Mouse (Mus musculus): ENCODE results near the gene Optn. TPM values are rescaled to one million over a fixed set of nuclear protein-coding genes. Genes with fewer than 3 reads are reported as not detected.

Gene Optn
- polyA plus RNA-seq, 1 experiment from 2014 or later: 5.8 TPM

DNA sequence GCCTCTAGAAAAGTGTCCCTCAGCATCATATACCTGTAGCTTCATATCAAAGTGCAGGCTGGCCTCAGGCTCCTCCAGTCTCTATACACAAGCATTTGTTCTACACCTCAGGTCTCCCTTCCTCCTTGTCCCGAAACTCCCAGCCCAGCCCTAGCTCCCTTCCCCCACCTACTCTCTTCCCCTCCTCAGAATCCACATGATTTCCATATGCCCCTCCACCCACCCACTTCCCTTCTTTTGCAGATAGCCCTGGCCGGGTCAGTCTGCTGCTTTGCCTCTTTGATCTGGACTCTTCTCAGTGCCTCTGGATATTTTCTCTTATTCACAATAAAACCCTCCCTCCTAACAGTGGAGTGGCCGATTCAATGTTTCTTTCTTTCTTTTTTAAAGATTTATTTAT, 19.5 kb downstream of the Optn start:
- DNase-seq: no peak
- WGBS: 38% methylated on average over 3 of the region's 3 CpGs
- H3K27me3 ChIP-seq (ENCODE audit: insufficient read depth, low read length): no peaks in the 10 kb centered on the region
- ATAC-seq (ENCODE audit: insufficient read depth): no peak
- no peak overlapping the region for H3K9ac ChIP-seq
- no peak overlapping the region for H3K4me3 ChIP-seq (ENCODE audit: low read depth, low read length)
- no peak for TF ChIP-seq CTCF (IDR thresholded peaks at IDR 0.05; ENCODE audit: low read depth)
- no peaks in the 10 kb centered on the region for H3K9me3 ChIP-seq (ENCODE audit: low read depth, low read length)
- no peaks in the 10 kb centered on the region for H3K4me1 ChIP-seq (ENCODE audit: insufficient read depth)
- H3K27ac ChIP-seq (ENCODE audit: low read depth): no peak overlapping the region
- H3K4me2 ChIP-seq: no peak overlapping the region
- no peaks in the 10 kb centered on the region for H3K36me3 ChIP-seq (ENCODE audit: insufficient read depth)

GRCm38 (mm10) chr2:5043476-5043761, 20.4 kb downstream of the Optn start:
- no peak for TF ChIP-seq CTCF (IDR thresholded peaks at IDR 0.05; ENCODE audit: low read depth)
- 50% methylated on average over 2 of the region's 2 CpGs for WGBS
- ATAC-seq (ENCODE audit: insufficient read depth) (no peak), DNase-seq (no peak)
- Histone ChIP-seq H3K27me3 (ENCODE audit: insufficient read depth, low read length) (no peaks in the 10 kb centered on the region), H3K4me3 (ENCODE audit: low read depth, low read length) (no peak overlapping the region), H3K4me1 (ENCODE audit: insufficient read depth) (no peaks in the 10 kb centered on the region), H3K9ac (no peak overlapping the region), H3K36me3 (ENCODE audit: insufficient read depth) (no peaks in the 10 kb centered on the region), H3K4me2 (no peak overlapping the region), H3K27ac (ENCODE audit: low read depth) (no peak overlapping the region), H3K9me3 (ENCODE audit: low read depth, low read length) (no peaks in the 10 kb centered on the region)

DNA sequence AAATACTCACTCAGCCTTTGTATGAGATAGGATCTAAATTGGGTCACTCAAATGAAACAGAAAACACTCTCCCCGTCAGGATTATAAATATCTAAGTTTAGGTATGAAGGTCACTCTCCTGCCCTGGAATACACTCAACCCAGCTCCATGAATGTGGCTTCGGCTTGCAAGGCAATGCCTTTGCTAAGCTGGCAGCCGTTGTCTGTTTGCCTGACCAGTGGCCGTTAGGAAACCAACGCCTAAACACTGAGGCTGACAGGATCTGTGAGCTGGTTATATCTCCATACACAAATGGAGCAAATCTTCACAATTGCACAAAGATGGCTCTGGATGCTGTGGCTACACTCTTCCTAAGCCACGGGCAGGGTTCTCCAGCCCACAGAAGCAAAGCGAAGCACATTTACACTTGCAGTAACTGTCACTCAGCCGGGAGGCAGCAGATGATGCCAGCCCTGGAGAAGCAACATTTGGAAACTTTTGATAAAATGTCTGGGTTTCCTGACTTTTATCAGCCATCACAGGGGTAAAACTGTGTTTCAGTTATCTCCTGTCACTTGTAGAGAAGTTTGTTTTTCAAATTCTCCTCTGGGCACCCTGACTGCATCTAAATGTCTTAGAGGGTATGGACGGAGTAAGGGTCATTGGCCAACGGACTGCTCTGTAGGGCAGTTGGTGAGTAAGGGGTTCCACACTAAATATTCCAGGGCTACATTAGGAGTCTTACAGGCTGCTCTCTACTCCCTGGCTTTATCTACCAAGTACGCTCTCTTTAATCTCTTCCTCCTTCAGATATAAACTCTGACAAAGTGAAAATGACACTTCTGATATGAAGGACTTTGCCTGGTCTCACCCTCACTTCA, 21.0 kb downstream of the Optn start:
- no peak; the same call in 1 of the 2 replicates for ATAC-seq (ENCODE audit: insufficient read depth)
- no peak overlapping the region for H3K4me2 ChIP-seq

DNA sequence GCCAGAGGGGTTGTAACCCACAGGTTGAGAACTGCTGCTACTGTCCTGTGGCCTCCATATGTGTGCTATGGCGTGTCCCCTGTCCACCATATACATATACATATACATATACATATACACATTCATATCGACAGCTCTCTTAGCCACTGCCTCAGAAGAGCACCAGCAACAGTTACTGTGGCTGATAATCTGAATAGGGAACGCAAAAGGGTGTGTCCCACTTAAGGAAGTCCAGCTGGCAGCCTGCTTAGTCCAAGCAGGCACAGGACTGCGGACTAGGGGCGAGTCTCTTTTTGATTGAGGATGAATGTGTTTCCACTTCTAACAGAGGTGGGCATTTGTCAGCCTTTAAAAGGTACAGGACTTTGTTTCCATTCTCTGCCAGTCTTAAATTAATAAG, 22.0 kb downstream of the Optn start:
- H3K9ac ChIP-seq: no peak overlapping the region
- 78% methylated on average over 5 of the region's 5 CpGs for WGBS

More for the DNA sequence above, 21.0 kb downstream of the Optn start:
- no peak overlapping the region for H3K27ac ChIP-seq (ENCODE audit: low read depth)
- WGBS: 57% methylated on average over 11 of the region's 11 CpGs
- no peak overlapping the region for H3K4me3 ChIP-seq (ENCODE audit: low read depth, low read length)
- no peaks in the 10 kb centered on the region for H3K36me3 ChIP-seq (ENCODE audit: insufficient read depth)
- no peak for DNase-seq
- no peak overlapping the region for H3K9ac ChIP-seq
- H3K4me1 ChIP-seq (ENCODE audit: insufficient read depth): no peaks in the 10 kb centered on the region
- H3K9me3 ChIP-seq (ENCODE audit: low read depth, low read length): no peaks in the 10 kb centered on the region
- no peaks in the 10 kb centered on the region for H3K27me3 ChIP-seq (ENCODE audit: insufficient read depth, low read length)
- TF ChIP-seq CTCF (IDR thresholded peaks at IDR 0.05; ENCODE audit: low read depth): no peak

DNA sequence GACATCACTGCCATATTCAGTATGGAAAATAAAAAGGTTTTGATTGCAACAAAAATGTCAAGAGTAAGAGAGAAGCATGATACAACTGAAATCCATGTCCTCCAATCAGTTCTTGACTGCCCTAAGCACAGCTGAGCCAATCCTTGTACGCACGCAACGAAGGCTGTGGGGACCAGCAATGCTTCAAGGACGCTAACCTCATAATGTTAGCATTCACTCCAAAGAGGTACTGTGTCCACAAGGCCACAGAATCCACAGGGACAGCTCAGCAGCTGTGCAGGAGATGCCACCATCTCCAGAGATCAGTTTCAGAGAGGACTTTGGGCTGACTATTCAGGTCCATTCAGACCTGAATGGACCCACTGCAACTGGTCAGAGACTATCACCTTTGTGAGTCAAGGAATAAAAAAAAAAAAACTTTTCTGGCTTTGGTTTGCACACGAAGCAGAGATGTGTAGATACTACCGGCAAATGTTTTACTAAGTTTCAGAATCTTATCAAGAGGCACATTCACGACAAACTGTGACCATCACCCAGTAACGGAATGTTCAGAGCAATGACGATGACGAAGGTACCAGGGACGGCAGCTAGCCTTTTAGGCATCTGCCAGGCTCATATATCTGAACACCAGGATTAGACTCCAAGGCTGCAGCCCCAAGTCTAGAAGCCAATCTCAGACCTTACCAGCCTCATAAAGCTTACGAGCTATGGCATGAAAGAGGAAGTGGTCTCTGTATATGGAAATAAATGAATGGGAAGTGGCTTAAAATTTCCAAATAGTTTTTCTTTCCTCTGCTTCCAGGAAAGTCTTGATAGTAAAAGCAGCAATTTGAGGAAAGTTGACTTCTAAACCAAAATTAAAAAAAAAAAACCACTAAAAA, 23.3 kb downstream of the Optn start:
- Histone ChIP-seq H3K9ac (no peak overlapping the region), H3K4me3 (ENCODE audit: low read depth, low read length) (no peak overlapping the region), H3K27ac (ENCODE audit: low read depth) (no peak overlapping the region), H3K4me2 (no peak overlapping the region), H3K9me3 (ENCODE audit: low read depth, low read length) (no peaks in the 10 kb centered on the region), H3K27me3 (ENCODE audit: insufficient read depth, low read length) (no peaks in the 10 kb centered on the region), H3K4me1 (ENCODE audit: insufficient read depth) (no peaks in the 10 kb centered on the region; the same call in 1 of the 2 replicates), H3K36me3 (ENCODE audit: insufficient read depth) (no peaks in the 10 kb centered on the region)
- ATAC-seq (ENCODE audit: insufficient read depth) (no peak), DNase-seq (no peak)
- TF ChIP-seq CTCF (IDR thresholded peaks at IDR 0.05; ENCODE audit: low read depth): no peak
- 81% methylated on average over 12 of the region's 12 CpGs for WGBS

More for the DNA sequence above, 22.0 kb downstream of the Optn start:
- Histone ChIP-seq H3K27ac (ENCODE audit: low read depth) (no peak overlapping the region), H3K4me1 (ENCODE audit: insufficient read depth) (no peaks in the 10 kb centered on the region), H3K4me2 (no peak overlapping the region), H3K36me3 (ENCODE audit: insufficient read depth) (no peaks in the 10 kb centered on the region), H3K27me3 (ENCODE audit: insufficient read depth, low read length) (no peaks in the 10 kb centered on the region), H3K9me3 (ENCODE audit: low read depth, low read length) (no peaks in the 10 kb centered on the region), H3K4me3 (ENCODE audit: low read depth, low read length) (no peak overlapping the region)
- ATAC-seq (ENCODE audit: insufficient read depth): no peak
- DNase-seq: no peak
- no peak for TF ChIP-seq CTCF (IDR thresholded peaks at IDR 0.05; ENCODE audit: low read depth)

- no peaks in the 10 kb centered on the region for H3K27me3 ChIP-seq (ENCODE audit: insufficient read depth, low read length)
- DNase-seq (peak; percentile 24), ATAC-seq (ENCODE audit: insufficient read depth) (no peak)
- TF ChIP-seq CTCF (IDR thresholded peaks at IDR 0.05; ENCODE audit: low read depth): no peak
- H3K9me3 ChIP-seq (ENCODE audit: low read depth, low read length): no peaks in the 10 kb centered on the region
- H3K9ac ChIP-seq: no peak overlapping the region
- no peaks in the 10 kb centered on the region for H3K36me3 ChIP-seq (ENCODE audit: insufficient read depth)
- H3K4me3 ChIP-seq (ENCODE audit: low read depth, low read length): no peak overlapping the region
- 63% methylated on average over 13 of the region's 13 CpGs for WGBS
- H3K27ac ChIP-seq (ENCODE audit: low read depth): no peak overlapping the region
- H3K4me2 ChIP-seq: no peak overlapping the region
- no peaks in the 10 kb centered on the region; the same call in 1 of the 2 replicates for H3K4me1 ChIP-seq (ENCODE audit: insufficient read depth)
These were observed 24.3 kb downstream of the Optn start for GRCm38 (mm10) chr2:5039350-5040170.
